Mouse (Mus musculus) T-helper 17 cell (primary cell): ENCODE results near the gene Rnf186.

ENCODE experiments used
- in situ Hi-C, 2 experiments: fragments of 300-600 bp; cut with MboI, MseI; formaldehyde crosslinking; loops; 1 replicate in 1 of 2; 2 replicates in 1 of 2; pipeline ENCODE4 v1.15.1; 2025; ENCODE audit warnings: high pct_unique_total_duplicates in 2 of 2

Gene Rnf186

DNA sequence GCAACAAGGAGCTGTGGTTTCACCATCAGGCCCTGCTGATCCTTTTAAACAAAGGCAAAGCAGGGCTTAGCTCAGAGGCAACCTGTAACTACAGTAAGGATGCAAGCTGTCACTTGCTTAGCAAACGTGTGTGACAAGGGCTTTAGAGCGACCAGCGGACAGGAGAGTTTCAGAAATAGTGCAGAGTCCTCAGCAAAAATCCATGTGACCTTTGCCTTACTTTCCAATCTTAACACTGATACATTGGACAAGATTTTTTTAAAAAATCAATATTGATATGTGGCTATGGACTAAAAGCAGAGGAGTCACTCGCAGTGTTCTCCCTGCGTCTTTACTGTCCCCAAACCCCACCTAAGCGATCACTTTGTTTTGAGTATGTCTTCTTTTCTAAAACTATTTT lies 4.5 kb downstream of the Rnf186 start:
- in situ Hi-C loops = loop anchor here (5.0 to 10.0 kb wide), 3 partner anchors 49 to 654 kb away; partner anchors contain the start of gene Capzb (in 1 of the 2)

DNA sequence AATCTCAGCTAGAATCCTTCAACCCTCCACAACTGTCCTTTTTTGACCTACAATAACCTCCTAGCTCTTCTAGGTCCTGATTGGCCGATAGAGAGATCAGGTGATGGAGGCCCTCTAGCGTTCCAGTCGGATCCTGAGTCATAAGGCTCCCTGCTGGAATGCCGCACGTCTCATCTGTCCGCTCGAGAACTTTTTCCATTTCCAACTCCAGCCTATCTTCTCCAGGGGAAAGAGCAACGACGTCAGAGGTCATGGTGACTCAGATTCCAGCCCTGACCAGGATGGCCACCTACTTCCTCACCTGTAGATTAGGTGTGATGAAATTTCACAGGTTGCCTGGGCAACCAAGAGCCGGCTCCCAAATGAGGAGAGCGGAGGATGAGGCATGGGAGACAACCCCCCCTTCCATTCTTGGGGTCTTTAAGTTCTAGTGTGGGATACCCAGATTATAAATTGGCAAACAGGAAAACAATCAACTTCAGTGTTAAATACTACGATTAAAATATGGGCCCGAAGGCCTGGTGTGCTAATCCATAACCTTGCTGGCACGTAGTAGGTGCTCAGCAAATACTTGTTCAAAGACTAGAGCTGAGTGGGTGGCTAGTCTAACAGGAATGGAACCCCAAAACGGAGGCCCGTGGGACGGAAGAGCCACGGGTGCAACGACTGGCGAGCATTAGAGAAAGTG lies 5.4 kb downstream of the Rnf186 start:
- in situ Hi-C loops = loop anchor here (5.0 to 10.0 kb wide), 3 partner anchors 50 to 655 kb away; partner anchors contain the start of gene Capzb (in 1 of the 2)

DNA sequence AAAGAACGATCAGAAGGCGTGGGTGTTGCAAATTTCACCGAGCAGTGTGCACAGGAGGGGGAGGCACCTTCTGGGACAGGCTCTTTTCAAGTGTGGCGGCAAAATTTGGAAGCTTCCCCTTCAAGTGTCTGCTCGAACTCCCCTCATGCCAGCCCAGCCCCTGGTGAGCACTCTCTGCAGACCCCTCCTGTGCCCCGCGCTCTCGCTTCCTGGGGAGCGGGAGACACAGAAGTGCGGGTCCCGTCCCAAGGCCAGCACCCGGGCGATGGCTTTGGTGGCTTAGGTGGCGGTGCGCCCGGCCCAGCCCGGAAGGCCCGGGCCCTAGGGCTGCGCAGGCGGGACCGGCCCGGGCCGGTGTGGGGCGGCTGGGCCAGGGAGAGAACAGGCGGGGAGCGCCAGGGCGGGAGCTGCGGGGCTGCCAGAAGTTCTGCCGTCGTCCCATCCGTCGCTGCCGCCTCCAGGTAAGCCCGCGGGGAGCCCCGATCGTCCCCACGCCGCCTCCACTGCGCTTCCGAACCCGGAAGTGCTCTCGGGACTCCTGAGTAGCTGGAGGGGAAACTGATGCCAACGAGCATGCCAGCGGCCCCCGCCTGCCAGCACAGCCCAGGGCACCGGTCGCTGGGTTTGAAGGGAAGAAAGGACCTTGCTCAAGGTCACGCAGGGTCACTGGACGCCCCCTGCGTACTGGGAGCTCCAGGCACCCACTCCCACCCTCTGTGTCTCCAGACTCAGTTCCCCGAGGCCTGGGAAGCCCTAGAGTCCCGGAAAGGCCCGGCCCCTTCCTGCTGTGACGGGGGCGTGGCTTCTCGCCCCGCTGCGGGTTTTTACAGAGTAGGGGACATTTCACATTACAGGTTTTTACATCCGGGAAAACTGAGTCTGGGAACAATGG lies 6.2 kb downstream of the Rnf186 start, which contains the start of gene Tmco4:
Tmco4 (plus strand) TSS at position 62 of the 892 bp plus-strand sequence.
- in situ Hi-C loops = loop anchor here (5.0 to 10.0 kb wide), 3 partner anchors 51 to 656 kb away; partner anchors contain the start of gene Capzb (in 1 of the 2)

DNA sequence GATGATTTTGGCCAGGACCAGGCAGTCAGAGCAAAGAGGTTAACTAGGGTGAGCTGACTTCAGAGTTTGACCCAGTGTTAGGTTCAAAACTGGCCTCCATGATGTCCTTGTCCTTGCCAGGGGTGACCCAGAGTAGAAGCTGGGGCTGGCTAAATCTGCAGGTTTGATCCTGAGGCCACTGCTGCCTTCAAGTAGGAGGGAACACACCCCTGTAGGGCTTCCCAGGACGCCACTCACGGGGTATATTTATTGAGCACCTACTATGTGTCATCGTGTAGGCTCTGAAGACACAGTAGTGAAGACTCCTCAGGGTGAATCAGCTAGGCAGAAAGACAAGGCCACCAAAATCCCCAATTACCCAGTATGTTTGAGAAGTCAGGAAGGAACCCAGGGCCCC lies 6.8 kb downstream of the Rnf186 start:
- in situ Hi-C loops = loop anchor here (5.0 to 10.0 kb wide), 3 partner anchors 51 to 656 kb away; partner anchors contain the start of gene Capzb (in 1 of the 2)

DNA sequence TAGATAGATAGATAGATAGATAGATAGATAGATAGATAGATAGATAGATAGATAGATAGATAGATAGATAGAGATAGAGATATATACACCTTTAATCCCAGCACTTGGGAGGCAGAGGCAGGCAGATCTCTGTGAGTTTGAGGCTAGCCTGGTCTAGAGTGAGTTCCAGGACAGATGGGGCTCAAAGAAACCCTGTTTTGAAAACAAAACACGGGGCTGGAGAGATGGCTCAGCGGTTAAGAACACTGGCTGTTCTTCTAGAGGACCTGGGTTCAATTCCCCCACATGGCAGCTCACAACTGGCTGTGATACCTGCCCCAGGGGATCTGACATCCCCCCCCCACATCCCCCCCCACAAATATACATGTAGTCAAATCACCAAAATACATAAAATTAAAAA lies 7.6 kb downstream of the Rnf186 start:
- in situ Hi-C loops = loop anchor here (5.0 to 10.0 kb wide), 3 partner anchors 52 to 657 kb away; partner anchors contain the start of gene Capzb (in 1 of the 2)

DNA sequence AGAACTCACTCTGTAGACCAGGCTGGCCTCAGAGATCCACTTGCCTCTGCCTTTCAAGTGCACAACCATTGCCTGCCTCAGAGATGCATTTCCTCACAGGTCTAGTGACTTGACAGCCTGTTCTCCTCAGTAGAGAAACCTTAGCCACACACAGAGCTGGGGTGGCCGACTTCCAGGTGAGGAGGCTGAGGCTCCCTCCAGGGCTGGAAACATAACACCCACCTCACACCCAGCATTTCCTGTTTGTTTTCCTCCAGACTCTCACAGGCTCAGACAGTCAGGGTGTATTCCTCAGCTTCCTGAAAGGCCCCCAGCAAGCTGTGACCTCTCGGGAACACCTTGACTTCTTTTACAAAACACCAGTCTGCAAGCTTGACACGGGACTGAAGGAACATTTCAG lies 8.3 kb downstream of the Rnf186 start:
- in situ Hi-C loops = loop anchor here in 1 of 2 experiments (10.0 kb wide), 1 partner anchor 220 kb away; the partner anchor contains the start of gene Capzb

DNA sequence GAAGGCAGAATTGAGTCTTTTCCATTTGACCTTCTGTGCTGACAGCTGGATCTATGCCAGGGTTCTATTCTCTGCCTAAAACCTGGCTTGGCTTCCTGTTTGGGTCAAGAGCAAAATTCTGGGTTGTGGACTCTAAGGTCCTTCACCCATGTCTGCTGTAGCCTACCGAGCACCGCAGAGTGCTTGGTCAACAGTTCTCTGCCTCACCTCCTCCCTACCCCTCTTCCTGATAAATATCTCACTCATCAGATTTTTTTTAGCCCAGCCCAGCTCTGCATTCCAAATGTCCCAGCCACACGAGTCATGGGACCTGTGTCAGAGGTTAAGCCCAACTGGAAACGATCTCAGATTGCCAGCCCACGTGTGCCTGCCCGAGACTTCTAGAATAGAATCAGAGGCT lies 9.1 kb downstream of the Rnf186 start:
- in situ Hi-C loops = loop anchor here in 1 of 2 experiments (10.0 kb wide), 1 partner anchor 219 kb away; the partner anchor contains the start of gene Capzb

DNA sequence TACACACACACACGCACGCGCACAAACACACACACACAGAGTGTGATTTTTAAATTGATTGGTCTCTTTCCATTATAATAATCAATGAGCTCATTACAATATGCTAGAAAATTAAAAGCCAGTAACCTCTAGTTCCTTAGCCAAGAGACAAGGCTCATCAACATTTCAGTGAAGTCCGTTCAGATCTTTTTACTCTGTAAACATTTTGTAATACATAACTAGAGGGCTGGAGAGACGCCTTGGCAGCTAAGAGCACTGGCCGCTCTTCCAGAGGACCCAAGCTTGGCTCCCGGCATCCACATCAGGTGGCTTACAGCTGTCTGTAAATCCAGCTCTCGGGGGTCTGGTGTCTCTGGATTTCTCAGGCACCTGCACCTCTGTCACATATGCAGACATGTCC lies 13.1 kb downstream of the Rnf186 start:
- in situ Hi-C loops = no loop called here

DNA sequence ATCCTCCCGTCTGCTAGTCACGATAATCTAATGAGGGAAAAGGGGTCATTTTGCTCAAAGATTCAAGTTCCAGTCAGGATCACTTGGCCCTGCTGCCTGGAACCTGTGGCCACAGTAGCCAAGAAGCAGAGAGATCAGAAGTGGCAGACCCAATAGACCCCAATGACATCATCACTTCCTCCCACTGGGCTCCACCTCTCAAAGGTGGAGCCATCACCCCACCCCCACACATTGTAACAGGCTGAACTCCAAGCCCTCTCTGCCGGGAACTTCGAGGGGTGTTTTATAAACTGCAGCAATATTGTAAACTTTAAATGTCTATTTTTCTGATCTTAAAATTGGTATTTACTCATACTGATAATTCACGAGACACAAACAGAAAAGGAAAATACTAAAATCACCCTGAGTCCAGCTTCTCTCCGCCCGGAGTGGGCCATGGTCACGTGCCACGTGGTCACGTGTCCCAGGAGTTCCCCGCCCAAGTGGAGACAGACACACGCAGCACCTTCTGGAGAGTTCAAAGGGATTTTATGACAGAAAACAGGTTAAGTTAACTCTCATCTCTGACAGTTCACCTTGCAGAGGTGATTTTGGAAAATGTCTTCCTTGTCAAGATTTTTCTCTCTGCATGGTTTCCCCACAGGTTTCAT lies 14.0 kb downstream of the Rnf186 start:
- in situ Hi-C loops = no loop called here

DNA sequence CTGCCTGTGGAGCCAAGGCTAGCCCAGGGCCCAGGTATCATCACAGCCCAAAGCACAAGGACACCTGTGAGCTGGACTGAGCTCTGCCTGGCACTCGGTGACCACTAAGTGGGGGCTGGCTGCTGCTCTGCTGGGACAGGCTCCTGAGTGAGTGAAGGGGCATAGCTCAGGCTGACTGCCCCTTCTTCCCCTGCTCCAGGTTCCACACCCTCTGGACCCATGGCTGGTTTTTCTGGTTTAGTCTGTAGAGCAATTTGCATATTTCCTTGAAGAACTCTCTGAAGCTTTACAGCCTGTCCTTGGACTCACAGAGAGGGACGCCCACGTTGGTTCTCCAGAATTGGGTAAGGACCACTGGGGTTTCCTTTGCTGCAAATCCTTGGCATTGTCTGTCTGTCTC lies 16.5 kb downstream of the Rnf186 start:
- in situ Hi-C loops = no loop called here

DNA sequence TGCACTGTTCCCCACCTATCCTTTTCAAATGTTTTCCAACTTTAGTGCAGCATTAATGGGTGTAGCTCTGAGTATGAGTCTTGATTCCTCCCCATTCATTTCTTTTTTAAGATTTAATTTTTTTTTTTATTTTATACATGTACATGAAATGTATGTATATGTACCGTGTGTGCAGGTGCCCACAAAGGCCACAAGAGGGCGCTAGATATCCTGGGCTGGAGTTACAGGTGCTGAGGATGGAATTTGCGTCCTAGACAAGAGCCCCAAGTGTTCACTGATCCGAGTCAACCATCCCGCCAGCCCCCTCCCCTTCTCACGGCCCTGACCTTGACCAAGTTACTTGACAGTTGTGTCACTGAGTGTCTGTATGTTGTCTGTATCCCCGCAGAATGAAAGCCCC lies 17.8 kb downstream of the Rnf186 start:
- in situ Hi-C loops = no loop called here

DNA sequence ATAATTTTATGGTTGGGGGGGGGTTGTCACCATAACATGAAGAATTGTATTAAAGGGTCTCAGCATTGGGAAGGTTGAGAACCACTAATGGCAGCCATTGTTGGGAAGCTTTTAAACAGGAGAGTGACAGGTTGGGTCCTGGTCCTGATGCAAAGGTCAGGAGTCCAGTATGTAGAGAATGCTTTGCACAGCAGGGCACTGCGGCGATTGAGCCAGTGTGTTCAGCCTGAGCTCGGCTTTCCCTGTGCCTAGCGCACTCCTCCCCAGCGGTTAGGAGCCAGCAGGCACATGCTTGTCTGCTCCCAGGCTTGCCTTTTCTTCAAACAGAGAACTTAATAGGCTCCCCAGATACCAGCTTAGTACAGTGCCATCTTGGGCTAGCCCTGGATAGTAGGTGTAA lies 19.4 kb downstream of the Rnf186 start:
- in situ Hi-C loops = no loop called here

DNA sequence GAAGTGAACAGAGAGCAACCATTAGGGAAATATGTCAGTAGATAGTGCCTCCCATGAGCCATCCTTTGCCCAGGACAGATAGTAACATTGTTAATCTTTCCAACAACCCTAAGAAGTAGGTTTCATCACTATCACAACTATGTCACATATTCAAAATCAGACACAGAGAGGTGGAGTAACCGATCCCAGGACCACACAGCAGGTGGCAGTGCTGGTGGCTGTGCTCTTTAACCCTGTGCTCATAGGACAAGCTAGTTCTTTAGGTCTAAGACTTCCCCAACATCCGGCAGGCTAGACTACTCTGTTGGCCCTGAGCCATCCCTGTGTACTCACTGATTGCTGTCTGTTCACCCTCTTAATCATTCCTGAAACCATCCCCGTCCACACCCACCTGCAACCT lies 27.5 kb downstream of the Rnf186 start:
- in situ Hi-C loops = no loop called here

DNA sequence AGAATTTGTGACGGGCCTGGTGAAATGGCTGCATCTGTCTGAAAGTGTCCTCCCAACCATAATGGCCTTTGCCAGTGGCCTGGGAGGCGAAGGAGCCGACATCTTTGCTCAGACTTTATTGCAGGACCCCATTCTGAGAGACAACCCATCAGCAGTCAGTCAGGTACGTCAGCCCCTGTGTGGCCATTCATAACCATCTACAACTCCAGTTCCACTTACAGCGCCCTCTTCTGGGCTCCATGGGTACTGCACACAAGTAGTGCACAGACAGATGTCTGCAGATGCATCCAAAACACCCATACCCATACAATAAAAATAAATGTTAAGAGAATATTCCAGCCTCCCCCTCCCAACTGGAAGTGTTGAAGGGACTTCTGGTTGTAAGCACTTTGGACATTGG lies 29.5 kb downstream of the Rnf186 start:
- in situ Hi-C loops = no loop called here

DNA sequence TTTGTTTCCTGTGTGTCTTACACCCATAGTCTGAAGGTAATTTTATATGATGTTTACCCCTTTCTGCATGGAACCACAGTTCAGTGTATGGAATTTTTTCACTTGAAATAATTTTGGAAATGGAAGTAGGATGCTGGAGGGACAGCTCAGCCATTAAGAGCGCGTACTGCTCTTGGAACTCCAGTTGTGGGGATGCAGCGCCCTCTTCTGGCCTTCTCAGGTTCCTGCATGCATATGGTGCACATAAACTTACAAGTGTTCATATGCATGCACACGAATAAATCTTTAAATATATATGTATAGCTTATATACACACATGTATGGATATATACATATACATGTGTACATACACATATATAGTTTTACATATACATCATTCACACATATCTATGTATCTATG lies 30.2 kb downstream of the Rnf186 start:
- in situ Hi-C loops = no loop called here

DNA sequence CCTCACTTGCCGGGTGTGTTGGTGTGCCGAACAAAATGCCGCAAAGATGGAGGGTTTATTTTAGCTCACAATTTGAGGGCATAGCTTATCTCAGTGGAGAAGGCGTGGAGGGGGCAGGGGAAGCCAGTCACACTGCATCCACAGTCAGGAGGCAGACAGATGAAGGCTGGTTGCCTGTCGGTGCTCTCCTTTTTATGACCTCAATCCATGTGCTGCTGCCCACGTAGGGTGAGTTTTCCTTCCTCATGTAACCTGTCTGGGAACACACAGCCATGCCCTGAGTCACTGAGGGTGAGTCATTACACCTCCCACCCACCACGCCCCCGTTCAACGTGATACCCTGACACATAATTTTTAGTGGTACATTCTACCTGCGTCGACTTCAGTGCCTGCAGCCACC lies 31.7 kb downstream of the Rnf186 start:
- in situ Hi-C loops = no loop called here

DNA sequence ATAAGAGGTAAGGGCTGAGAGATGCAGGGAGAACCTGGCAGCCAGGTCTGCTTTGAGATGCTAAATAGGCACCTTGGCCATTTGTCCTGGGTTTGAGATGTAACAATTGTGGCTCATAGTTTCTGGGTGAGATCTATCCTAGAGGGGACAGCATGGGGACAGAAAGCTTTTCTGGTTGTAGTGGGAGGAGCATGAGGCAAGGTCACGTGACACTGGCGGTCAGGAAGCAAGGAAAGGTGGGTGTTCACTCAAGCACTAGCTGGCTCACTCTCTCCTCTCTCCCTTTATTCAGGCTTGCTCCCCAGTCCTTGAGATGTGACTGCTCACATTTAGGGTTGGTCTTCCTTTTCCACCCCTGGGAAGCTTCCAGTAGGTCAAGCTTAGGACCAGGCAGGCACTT lies 34.1 kb downstream of the Rnf186 start:
- in situ Hi-C loops = no loop called here

DNA sequence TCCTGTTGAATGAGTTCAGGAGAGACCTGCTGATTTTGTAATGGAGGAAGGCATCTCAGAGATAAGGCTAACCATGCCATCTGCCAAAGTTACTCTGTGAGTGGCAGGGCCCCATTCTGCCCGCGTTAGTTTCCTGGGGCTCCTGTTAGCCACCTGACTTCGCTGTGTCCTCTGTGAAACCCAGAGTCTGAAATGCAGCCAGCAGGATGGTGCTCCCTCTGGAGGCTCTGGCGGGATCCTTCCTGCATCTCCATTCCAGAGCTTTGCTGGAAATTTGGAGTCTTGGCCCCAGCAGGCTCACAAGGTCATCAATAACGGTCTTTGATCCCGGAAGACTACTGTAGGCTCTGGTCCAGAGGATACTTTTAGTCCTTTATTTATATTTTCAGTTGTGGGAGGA lies 34.5 kb downstream of the Rnf186 start:
- in situ Hi-C loops = no loop called here

DNA sequence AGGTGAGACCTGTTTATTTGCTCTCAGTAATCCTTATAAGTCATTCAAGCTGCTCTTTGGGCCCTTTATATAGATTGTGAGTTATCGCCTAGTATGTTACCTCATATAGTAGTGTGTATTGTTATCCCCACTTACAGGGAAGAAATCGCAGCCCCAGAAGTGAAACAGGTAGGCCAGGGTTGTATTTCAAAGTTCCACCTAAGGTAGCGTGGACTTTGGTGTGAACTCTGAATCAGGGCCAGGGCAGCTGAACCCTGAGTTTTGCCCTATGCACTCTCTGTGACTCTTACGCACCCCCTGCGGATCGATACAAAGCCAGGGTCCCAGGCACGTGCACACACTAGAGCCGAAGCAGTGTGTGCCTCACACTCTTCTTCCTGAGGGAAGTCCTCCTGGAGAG lies 37.2 kb downstream of the Rnf186 start:
- in situ Hi-C loops = no loop called here

DNA sequence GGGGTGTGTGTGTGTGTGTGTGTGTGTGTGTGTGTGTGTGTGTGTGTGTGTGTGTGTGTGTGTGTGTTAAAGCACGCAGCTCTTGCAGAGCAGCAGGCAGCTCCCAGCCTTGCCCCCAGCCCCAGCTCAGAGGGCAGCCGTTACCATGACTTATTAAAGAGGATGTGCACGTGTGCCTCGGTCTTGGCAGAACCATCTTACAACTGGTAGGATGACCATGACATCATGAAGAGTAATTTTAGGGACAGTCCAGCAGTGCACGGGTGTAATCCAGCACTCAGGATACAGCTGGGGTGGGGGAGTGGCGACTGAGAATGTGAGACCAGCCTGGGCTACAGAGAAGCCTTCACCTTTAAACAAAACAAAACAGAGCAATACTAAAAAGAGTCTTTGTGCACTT lies 38.3 kb downstream of the Rnf186 start:
- in situ Hi-C loops = no loop called here

DNA sequence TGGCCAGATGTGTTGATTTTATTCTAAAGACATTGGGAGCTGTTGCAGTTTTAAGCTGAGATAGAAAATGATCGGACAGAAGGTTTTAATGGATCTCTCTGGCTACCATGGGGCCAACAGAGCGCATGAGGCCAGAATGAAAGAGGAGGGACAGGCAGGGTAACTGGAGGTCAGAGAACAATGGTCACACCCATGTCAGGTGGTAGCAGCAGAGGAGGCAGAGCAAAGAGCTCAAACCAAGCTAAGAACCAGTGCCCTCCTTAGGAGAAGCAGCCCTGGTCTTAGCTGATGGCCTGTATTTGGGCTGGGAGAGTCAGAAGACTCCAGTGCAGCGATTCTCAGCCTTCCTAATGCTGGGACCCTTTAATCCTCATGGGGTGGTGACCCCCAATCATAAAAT lies 40.4 kb downstream of the Rnf186 start:
- in situ Hi-C loops = no loop called here
